Mouse (Mus musculus) forelimb bud, embryonic 11.5 days (tissue): ENCODE data around the gene Ets2.

Experiments
- DNase-seq: peaks from one replicate; pipeline ENCODE4 v3.0.0-alpha.2; 2012; ENCODE audit warnings: low read depth, low spot score

Ets2 gene

GRCm38 (mm10) chr16:95769066-95769995 lies 67.5 kb downstream of the Ets2 start:
- no peak for DNase-seq

- DNase-seq = no peak
Measured at GRCm38 (mm10) chr16:95769996-95770334, 68.1 kb downstream of the Ets2 start.

- no peak for DNase-seq
Measured at GRCm38 (mm10) chr16:95770402-95770801, 68.5 kb downstream of the Ets2 start.
